Mouse (Mus musculus) adrenal gland, postnatal 14 days (tissue): ENCODE data around the gene Cd52. TPM values are rescaled to one million over a fixed set of nuclear protein-coding genes. Genes with fewer than 3 reads are reported as not detected.

Experiments used
- DNase-seq: peaks from one replicate; pipeline ENCODE4 v3.0.0; 2021; ENCODE audit warnings: mixed read lengths
- total RNA-seq: library from RNA; stranded (reverse); gene quantifications from 2 replicates; pipeline ENCODE4 v1.2.3, GENCODE M21; 2021

The Cd52 gene
- total RNA-seq, 1 experiment from 2014 or later: 9.3 TPM

GRCm38 (mm10) chr4:134090521-134091224, 4.2 kb downstream of the Cd52 start:
- DNase-seq: no peak

- DNase-seq: no peak
Observed at GRCm38 (mm10) chr4:134089029-134089428, 5.9 kb downstream of the Cd52 start.

GRCm38 (mm10) chr4:134087412-134087811, 7.5 kb downstream of the Cd52 start:
- DNase-seq: peak; percentile 63

- DNase-seq: no peak
Observed at GRCm38 (mm10) chr4:134084999-134085398, 9.9 kb downstream of the Cd52 start.

- no peak for DNase-seq
Observed at GRCm38 (mm10) chr4:134082460-134082859, 12.4 kb downstream of the Cd52 start.

- DNase-seq: peak; percentile 77
Observed at GRCm38 (mm10) chr4:134081730-134082386, 13.0 kb downstream of the Cd52 start.

- DNase-seq: no peak
Observed at GRCm38 (mm10) chr4:134080674-134081073, 14.2 kb downstream of the Cd52 start.

- DNase-seq: peak; percentile 69
Observed at GRCm38 (mm10) chr4:134078694-134079093, 16.2 kb downstream of the Cd52 start.

GRCm38 (mm10) chr4:134068793-134069580, 25.9 kb downstream of the Cd52 start:
- DNase-seq: no peak

- DNase-seq: no peak
Observed at GRCm38 (mm10) chr4:134067833-134068544, 26.9 kb downstream of the Cd52 start.

- DNase-seq: no peak
Observed at GRCm38 (mm10) chr4:134067383-134067782, 27.5 kb downstream of the Cd52 start.

GRCm38 (mm10) chr4:134065431-134066004, 29.4 kb downstream of the Cd52 start:
- DNase-seq: no peak

- DNase-seq: no peak
Observed at GRCm38 (mm10) chr4:134062561-134062960, 32.3 kb downstream of the Cd52 start.

- DNase-seq: no peak
Observed at GRCm38 (mm10) chr4:134061944-134062446, 32.9 kb downstream of the Cd52 start.

- no peak for DNase-seq
Observed at GRCm38 (mm10) chr4:134061166-134061830, 33.6 kb downstream of the Cd52 start.

GRCm38 (mm10) chr4:134060135-134060865, 34.6 kb downstream of the Cd52 start, which contains the start of gene Crybg2:
Gene Crybg2, plus strand, starts transcription at chr4:134060815.
- DNase-seq: no peak

GRCm38 (mm10) chr4:134058908-134059307, 36.0 kb downstream of the Cd52 start:
- DNase-seq: no peak

- no peak for DNase-seq
Observed at GRCm38 (mm10) chr4:134058166-134058715, 36.6 kb downstream of the Cd52 start.

GRCm38 (mm10) chr4:134053538-134053937, 41.3 kb downstream of the Cd52 start, which contains the start of gene Zfp683:
Gene Zfp683, plus strand, starts transcription at chr4:134053838.
- DNase-seq: no peak

GRCm38 (mm10) chr4:134052560-134052959, 42.3 kb downstream of the Cd52 start:
- peak; percentile 42 for DNase-seq
